Mouse (Mus musculus) CH12.LX (cell line): Measurements from ENCODE around the gene Pde4b. TPM values are rescaled to one million over a fixed set of nuclear protein-coding genes. Genes with fewer than 3 reads are reported as not detected.

Source experiments
- DNase-seq: peaks from one replicate; pipeline ENCODE4 v3.0.0-alpha.2; 2013; ENCODE audit errors: extremely low read depth
- H3K27ac ChIP-seq: 2 replicates; pipeline ENCODE4 v1.5.1; 2012; ENCODE audit warnings: low read depth, mild to moderate bottlenecking, control low read depth, moderate library complexity; ENCODE audit not compliant: insufficient read depth
- H3K27me3 ChIP-seq: replicated peaks from 2 replicates; pipeline ENCODE3; 2012; ENCODE audit warnings: inconsistent platforms
- H3K36me3 ChIP-seq, 2 experiments: replicated peaks in 1 of 2; 2 replicates each; pipeline versions ENCODE3 to v1.6.1; 2012; ENCODE audit warnings: inconsistent platforms in 1 of 2, low read length in 1 of 2, mild to moderate bottlenecking in 1 of 2, mixed read lengths in 1 of 2, moderate library complexity in 1 of 2; ENCODE audit not compliant: control insufficient read depth in 1 of 2, insufficient read depth in 1 of 2
- H3K4me1 ChIP-seq, 2 experiments: 2 replicates each; pipeline ENCODE4 v1.6.1; 2012; ENCODE audit warnings: inconsistent platforms in 1 of 2, moderate library complexity in 1 of 2; ENCODE audit not compliant: insufficient read depth in 2 of 2, control insufficient read depth in 1 of 2
- H3K4me2 ChIP-seq: 2 replicates; pipeline ENCODE4 v1.6.1; 2012; ENCODE audit warnings: low read depth, mild to moderate bottlenecking, control low read depth; ENCODE audit not compliant: poor library complexity, insufficient read depth, severe bottlenecking
- H3K4me3 ChIP-seq, 3 experiments: fragments of 150-350 bp in 1 of 3; sonication (generic) in 1 of 3; replicated peaks in 1 of 3; 2 replicates each; pipeline versions ENCODE3 to v1.5.1; 2011 to 2012; ENCODE audit warnings: low read depth in 2 of 3, low read length in 2 of 3, mild to moderate bottlenecking in 2 of 3, moderate library complexity in 2 of 3, control low read depth in 1 of 3, improper control_type of control experiment in 1 of 3, inconsistent platforms in 1 of 3, mixed read lengths in 1 of 3; ENCODE audit not compliant: poor library complexity in 1 of 3
- H3K79me2 ChIP-seq: replicated peaks from 2 replicates; pipeline ENCODE4 v1.6.1; 2012; ENCODE audit warnings: mild to moderate bottlenecking, moderate library complexity; ENCODE audit not compliant: control insufficient read depth, poor library complexity, insufficient read depth, severe bottlenecking; ENCODE audit errors: extremely low read depth
- H3K9ac ChIP-seq: 2 replicates; pipeline ENCODE4 v1.6.1; 2012; ENCODE audit warnings: low read depth, mild to moderate bottlenecking, control low read depth, moderate library complexity; ENCODE audit not compliant: insufficient read depth
- H3K9me3 ChIP-seq: replicated peaks from 2 replicates; pipeline ENCODE3; 2012; ENCODE audit warnings: low read length, inconsistent platforms, mixed read lengths
- CHD1 ChIP-seq: IDR thresholded peaks from 2 replicates; pipeline ENCODE4 v1.6.1; 2012; ENCODE audit warnings: low read depth, low read length, improper control_type of control experiment, inconsistent platforms
- CHD2 ChIP-seq: IDR thresholded peaks from 2 replicates; pipeline ENCODE4 v1.6.1; 2011; ENCODE audit warnings: low read length, improper control_type of control experiment
- E2F4 ChIP-seq: IDR thresholded peaks from 2 replicates; pipeline ENCODE4 v1.6.1; 2011; ENCODE audit warnings: low read depth, low read length, improper control_type of control experiment; ENCODE audit not compliant: insufficient replicate concordance
- IRF4 ChIP-seq: IDR thresholded peaks from 2 replicates; pipeline ENCODE4 v1.6.1; 2014; ENCODE audit warnings: low read depth, mild to moderate bottlenecking, inconsistent platforms, low read length, improper control_type of control experiment
- JUND ChIP-seq: conservative IDR thresholded peaks from 2 replicates; pipeline ENCODE4 v1.6.1; 2011; ENCODE audit warnings: low read depth, low read length, improper control_type of control experiment
- MAFK ChIP-seq: IDR thresholded peaks from 2 replicates; pipeline ENCODE4 v1.6.1; 2011; ENCODE audit warnings: low read length, improper control_type of control experiment; ENCODE audit not compliant: insufficient replicate concordance
- MAX ChIP-seq: IDR thresholded peaks from 2 replicates; pipeline ENCODE4 v1.6.1; 2011; ENCODE audit warnings: low read length, improper control_type of control experiment
- MAZ ChIP-seq: IDR thresholded peaks from 2 replicates; pipeline ENCODE4 v1.6.1; 2012; ENCODE audit warnings: low read depth, mild to moderate bottlenecking, inconsistent platforms, low read length, improper control_type of control experiment, moderate library complexity
- MEF2A ChIP-seq: IDR thresholded peaks from 2 replicates; pipeline ENCODE4 v1.6.1; 2014; ENCODE audit warnings: low read depth, mild to moderate bottlenecking, inconsistent platforms, low read length, improper control_type of control experiment, borderline replicate concordance
- MXI1 ChIP-seq: IDR thresholded peaks from 2 replicates; pipeline ENCODE4 v1.6.1; 2011; ENCODE audit warnings: mild to moderate bottlenecking, low read depth, low read length, improper control_type of control experiment
- MYC ChIP-seq: IDR thresholded peaks from 2 replicates; pipeline ENCODE4 v1.6.1; 2011; ENCODE audit warnings: low read depth, mild to moderate bottlenecking, improper control_type of control experiment, low read length
- RAD21 ChIP-seq: IDR thresholded peaks from 2 replicates; pipeline ENCODE4 v1.6.1; 2011; ENCODE audit warnings: low read depth, mild to moderate bottlenecking, low read length, improper control_type of control experiment, moderate library complexity
- SMC3 ChIP-seq: IDR thresholded peaks from 2 replicates; pipeline ENCODE4 v1.6.1; 2011; ENCODE audit warnings: low read depth, low read length, improper control_type of control experiment
- TCF12 ChIP-seq: IDR thresholded peaks from 2 replicates; pipeline ENCODE4 v1.6.1; 2014; ENCODE audit warnings: low read depth, mild to moderate bottlenecking, inconsistent platforms, low read length, improper control_type of control experiment
- UBTF ChIP-seq: IDR thresholded peaks from 2 replicates; pipeline ENCODE4 v1.6.1; 2012; ENCODE audit warnings: low read depth, mild to moderate bottlenecking, inconsistent platforms, low read length, improper control_type of control experiment, moderate library complexity
- USF1 ChIP-seq: IDR thresholded peaks from 2 replicates; pipeline ENCODE4 v1.6.1; 2014; ENCODE audit warnings: low read depth, mild to moderate bottlenecking, inconsistent platforms, low read length, improper control_type of control experiment
- ZMIZ1 ChIP-seq: IDR thresholded peaks from 2 replicates; pipeline ENCODE4 v1.6.1; 2012; ENCODE audit warnings: low read depth, mild to moderate bottlenecking, inconsistent platforms, low read length, improper control_type of control experiment
- ZNF384 ChIP-seq: IDR thresholded peaks from 2 replicates; pipeline ENCODE4 v1.6.1; 2012; ENCODE audit warnings: low read depth, low read length, improper control_type of control experiment, inconsistent platforms
- dilution Hi-C: fragments of 300-500 bp; cut with MboI; formaldehyde crosslinking; loops from 2 replicates; pipeline ENCODE4 v1.14.3; 2020; ENCODE audit warnings: low sequenced_read_pairs; ENCODE audit not compliant: extremely low pct_unique_long_range_greater_than_20kb, extremely low pct_ligation_motif_present
- in situ Hi-C: fragments of 300-500 bp; cut with MboI; formaldehyde crosslinking; loops from 3 replicates; pipeline ENCODE4 v1.14.3; 2019; ENCODE audit warnings: low sequenced_read_pairs, low pct_ligation_motif_present, low pct_unique_long_range_greater_than_20kb, mixed read lengths
- polyA plus RNA-seq: library from polyadenylated mRNA; unstranded; fragments of >175 nt; gene quantifications from 2 replicates; pipeline ENCODE4 v1.2.1, GENCODE M21; 2012; ENCODE audit warnings: low read depth; ENCODE audit not compliant: insufficient read length
- total RNA-seq, 2 experiments: library from RNA; depleted of rRNA; stranded (reverse); fragments of 300-350 nt in 1 of 2; fragments of >200 nt in 1 of 2; gene quantifications; 2 replicates each; pipeline ENCODE4 v1.2.3; 2012 to 2014

Pde4b gene
- total and polyA plus RNA-seq, 3 experiments: 9.6 to 24.2 (median 21.8) TPM

DNA sequence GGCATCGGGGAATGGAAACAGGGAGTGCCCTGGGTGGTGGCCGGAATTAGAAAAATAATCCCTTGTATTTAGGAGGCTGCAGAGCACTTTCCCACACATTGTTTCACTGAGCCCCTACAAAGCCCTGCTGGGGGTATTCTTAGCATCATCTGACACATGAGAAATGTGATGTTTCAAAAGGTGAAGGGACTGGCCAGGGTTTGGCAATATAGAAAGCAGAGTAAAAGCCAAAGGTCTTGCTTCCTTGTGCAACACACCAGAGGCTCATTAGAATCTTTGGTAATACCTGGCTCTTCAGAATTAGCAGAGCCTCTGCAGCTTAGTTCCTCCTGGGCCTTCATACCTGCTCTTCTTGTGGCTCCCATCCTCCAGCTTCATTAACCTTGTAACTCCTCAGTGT, 451.4 kb downstream of the Pde4b start:
- H3K4me1 ChIP-seq: peaks cover 6 to 22% of the 10 kb centered on the region in 2 experiments
- in situ Hi-C loops (no loop called here), dilution Hi-C loops (no loop called here)
- no peak for TF ChIP-seq RAD21
- TF ChIP-seq JUND: no peak
- no peak for TF ChIP-seq CHD2
- no peak for TF ChIP-seq SMC3
- no peak for TF ChIP-seq MXI1
- no peak for TF ChIP-seq MYC
- TF ChIP-seq MAFK: no peak
- no peak for TF ChIP-seq MEF2A
- TF ChIP-seq UBTF: no peak
- no peak overlapping the region for H3K27ac ChIP-seq
- no peaks in the 10 kb centered on the region for H3K9me3 ChIP-seq
- no peak overlapping the region for H3K9ac ChIP-seq
- H3K4me3 ChIP-seq: no peak overlapping the region
- H3K27me3 ChIP-seq: no peaks in the 10 kb centered on the region
- DNase-seq: no peak
- no peaks in the 10 kb centered on the region for H3K79me2 ChIP-seq
- H3K36me3 ChIP-seq: no peaks in the 10 kb centered on the region
- H3K4me2 ChIP-seq: no peak overlapping the region

DNA sequence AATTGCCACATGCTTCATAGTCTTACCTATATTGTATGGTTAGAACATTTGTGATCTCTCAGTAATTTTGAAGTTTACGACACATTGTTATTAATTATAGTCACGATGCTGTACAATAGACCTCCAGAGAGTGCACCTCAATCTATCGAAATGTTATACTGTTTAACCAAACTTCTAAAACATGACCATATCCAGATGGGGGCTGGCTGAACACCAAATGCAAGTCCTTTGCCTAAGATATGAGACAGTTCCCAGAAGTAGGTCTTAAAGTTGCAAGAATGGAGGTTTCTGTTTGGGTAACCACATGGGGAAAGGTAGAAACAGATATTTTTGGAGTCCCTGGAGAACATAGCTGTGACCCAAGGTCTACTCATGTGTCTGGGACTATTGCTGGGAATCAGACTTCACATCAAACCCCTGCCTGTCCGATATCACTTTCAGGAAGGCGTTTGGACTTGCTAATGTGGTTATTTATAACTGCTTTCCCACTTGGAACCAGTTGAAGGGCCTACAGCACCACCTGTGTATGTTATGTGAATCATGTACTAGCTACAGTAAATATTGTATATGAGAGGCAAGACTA, 452.3 kb downstream of the Pde4b start:
- Histone ChIP-seq H3K79me2 (no peaks in the 10 kb centered on the region), H3K4me1 (peaks cover 3 to 16% of the 10 kb centered on the region in 2 experiments; a peak in 3 of 4 replicates), H3K27ac (no peak overlapping the region), H3K27me3 (no peaks in the 10 kb centered on the region), H3K9ac (no peak overlapping the region), H3K4me2 (no peak overlapping the region), H3K9me3 (no peaks in the 10 kb centered on the region), H3K36me3 (no peaks in the 10 kb centered on the region), H3K4me3 (no peak overlapping the region)
- TF ChIP-seq CHD1: no peak
- TF ChIP-seq IRF4: no peak
- TF ChIP-seq MAZ: no peak
- no peak for TF ChIP-seq ZMIZ1
- TF ChIP-seq E2F4: no peak
- TF ChIP-seq MEF2A: no peak
- TF ChIP-seq TCF12: no peak
- TF ChIP-seq MAX: no peak
- TF ChIP-seq ZNF384: no peak
- no peak for TF ChIP-seq MYC
- no peak for TF ChIP-seq RAD21
- no peak for TF ChIP-seq USF1
- no peak for DNase-seq
- dilution Hi-C loops (no loop called here), in situ Hi-C loops (no loop called here)
